Mouse (Mus musculus) liver, embryonic 14.5 days (tissue): ENCODE measurements around the gene Fzd7. TPM values are rescaled to one million over a fixed set of nuclear protein-coding genes. Genes with fewer than 3 reads are reported as not detected.

ENCODE experiments used
- ATAC-seq: fragments of 200-750 bp; cut with Nextera tagmentation; 2 replicates; pipeline ENCODE4 v1.8.0; 2017; ENCODE audit warnings: moderate number of reproducible peaks, mild to moderate bottlenecking, moderate library complexity; ENCODE audit not compliant: insufficient read depth
- DNase-seq, 3 experiments: peaks; one replicate each; pipeline ENCODE4 v3.0.0-alpha.2; 2012 to 2013; ENCODE audit warnings: low read depth in 3 of 3, low spot score in 3 of 3
- H3K27ac ChIP-seq: fragments of 300-500 bp; sonication (generic); 2 replicates; pipeline ENCODE4 v1.5.1; 2014; ENCODE audit warnings: moderate library complexity, mild to moderate bottlenecking, control low read depth, inconsistent platforms
- H3K27me3 ChIP-seq: fragments of 300-500 bp; sonication (generic); 2 replicates; pipeline ENCODE4 v1.6.1; 2014; ENCODE audit warnings: mild to moderate bottlenecking, low read length, moderate library complexity; ENCODE audit not compliant: control insufficient read depth, insufficient read depth
- H3K36me3 ChIP-seq: fragments of 300-500 bp; sonication (generic); replicated peaks from 2 replicates; pipeline ENCODE4 v1.6.1; 2014; ENCODE audit warnings: low read depth; ENCODE audit not compliant: control insufficient read depth, insufficient read depth
- H3K4me1 ChIP-seq, 2 experiments: fragments of 200-500 bp in 1 of 2; fragments of 300-500 bp in 1 of 2; sonication (generic) in 1 of 2; replicated peaks; 2 replicates each; pipeline ENCODE4 v1.6.1; 2012 to 2014; ENCODE audit warnings: antibody characterized with exemption in 1 of 2, inconsistent platforms in 1 of 2, low read length in 1 of 2; ENCODE audit not compliant: control insufficient read depth in 2 of 2, insufficient read depth in 2 of 2
- H3K4me2 ChIP-seq: fragments of 300-500 bp; sonication (generic); 2 replicates; pipeline ENCODE4 v1.6.1; 2014; ENCODE audit warnings: low read depth, mild to moderate bottlenecking, control low read depth, moderate library complexity
- H3K4me3 ChIP-seq, 2 experiments: fragments of 200-500 bp in 1 of 2; fragments of 300-500 bp in 1 of 2; sonication (generic) in 1 of 2; 2 replicates each; pipeline ENCODE4 v1.5.1; 2012 to 2014; ENCODE audit warnings: low read depth in 2 of 2, low read length in 2 of 2, mild to moderate bottlenecking in 2 of 2, control low read depth in 1 of 2, inconsistent platforms in 1 of 2, moderate library complexity in 1 of 2; ENCODE audit not compliant: insufficient read depth in 1 of 2
- H3K9ac ChIP-seq: fragments of 300-500 bp; sonication (generic); replicated peaks from 2 replicates; pipeline ENCODE4 v1.6.1; 2014; ENCODE audit warnings: mild to moderate bottlenecking, control low read depth, moderate library complexity
- H3K9me3 ChIP-seq: fragments of 300-500 bp; sonication (generic); 2 replicates; pipeline ENCODE4 v1.6.1; 2016; ENCODE audit warnings: low read length, mixed read lengths; ENCODE audit not compliant: control insufficient read depth
- CTCF ChIP-seq: IDR thresholded peaks from 2 replicates; pipeline ENCODE4 v1.5.1; 2016; ENCODE audit warnings: antibody characterized with exemption, low read depth, control low read depth
- EP300 ChIP-seq: IDR thresholded peaks from 2 replicates; pipeline ENCODE4 v1.6.1; 2016; ENCODE audit warnings: antibody characterized with exemption, low read depth
- WGBS: fragments of 180-500 bp; shearing (Covaris S2); extraction: QIAGEN DNeasy Blood & Tissue Kit; methylation state at CpG from one replicate; pipeline ENCODE4 v1.1.7; 2014; ENCODE audit not compliant: insufficient replicate concordance; 5-methylcytosine and 5-hydroxymethylcytosine counted together
- polyA plus RNA-seq, 2 experiments: library from polyadenylated mRNA; depleted of rRNA in 1 of 2; stranded (reverse) in 1 of 2; unstranded in 1 of 2; fragments of >200 nt; fragmentation: Nextera tagmentation in 1 of 2; extraction: Ambion mirVana in 1 of 2; gene quantifications; 2 replicates each; pipeline versions ENCODE4 v1.2.1 to v1.2.3; 2012 to 2014

The Fzd7 gene
- polyA plus RNA-seq, 2 experiments = 1.3 to 2.4 TPM

DNA sequence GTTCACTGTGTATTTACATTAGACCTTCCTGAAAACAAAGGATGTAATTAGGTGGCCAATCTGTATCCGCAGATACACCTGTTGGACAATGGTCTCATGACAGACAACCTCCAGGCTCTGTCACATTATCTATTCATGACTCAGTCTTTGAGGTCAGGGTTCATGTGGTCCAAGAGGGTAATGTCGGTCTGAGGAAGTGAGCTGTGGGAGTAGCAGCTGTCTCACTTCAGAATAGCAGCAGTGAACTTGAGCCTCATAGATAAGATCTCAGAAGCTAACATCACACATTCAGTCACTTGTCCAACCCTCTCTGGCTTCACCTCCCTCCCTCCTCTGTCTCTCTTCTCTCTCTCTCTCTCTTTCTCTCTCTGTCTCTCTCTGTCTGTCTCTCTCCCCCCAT lies 6.6 kb upstream of the Fzd7 start:
- H3K4me2 ChIP-seq = no peak overlapping the region
- H3K9ac ChIP-seq = no peak overlapping the region
- no peak overlapping the region for H3K4me3 ChIP-seq
- peaks cover 0 to 4% of the 10 kb centered on the region in 2 experiments; a peak in 2 of 4 replicates for H3K4me1 ChIP-seq
- no peak for ATAC-seq
- no peaks in the 10 kb centered on the region for H3K27me3 ChIP-seq
- no peak for DNase-seq
- 29% methylated on average over 2 of the region's 2 CpGs for WGBS
- H3K9me3 ChIP-seq = no peaks in the 10 kb centered on the region
- no peaks in the 10 kb centered on the region for H3K36me3 ChIP-seq
- no peak overlapping the region for H3K27ac ChIP-seq
- TF ChIP-seq EP300 = no peak
- TF ChIP-seq CTCF = no peak

DNA sequence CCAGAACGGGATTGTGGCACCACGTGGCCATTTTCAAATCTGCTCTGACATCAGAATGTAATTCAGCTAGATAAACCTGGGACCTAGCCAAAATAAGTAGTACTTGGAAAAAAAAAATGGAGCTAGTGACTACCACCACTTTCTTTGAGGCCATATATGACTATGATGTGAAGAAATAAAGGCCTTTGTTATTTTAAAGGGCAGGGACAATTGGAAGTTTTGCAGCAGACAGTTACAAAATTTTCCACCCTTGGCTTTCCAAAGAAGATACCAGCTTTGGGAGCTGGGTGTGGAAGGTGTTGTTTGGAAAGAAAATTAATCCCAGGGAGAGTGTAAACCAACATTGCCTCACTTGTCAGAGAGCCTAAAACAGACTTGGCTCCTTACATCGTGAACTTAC lies 3.3 kb upstream of the Fzd7 start:
- Histone ChIP-seq H3K9ac (no peak overlapping the region), H3K4me1 (peaks cover 0 to 5% of the 10 kb centered on the region in 2 experiments; a peak in 2 of 4 replicates), H3K27me3 (peaks cover 6% of the 10 kb centered on the region), H3K27ac (no peak overlapping the region), H3K36me3 (no peaks in the 10 kb centered on the region), H3K4me3 (no peak overlapping the region), H3K4me2 (no peak overlapping the region), H3K9me3 (no peaks in the 10 kb centered on the region)
- 66% methylated on average over 3 of the region's 3 CpGs for WGBS
- TF ChIP-seq CTCF = no peak
- DNase-seq (no peak), ATAC-seq (no peak)

DNA sequence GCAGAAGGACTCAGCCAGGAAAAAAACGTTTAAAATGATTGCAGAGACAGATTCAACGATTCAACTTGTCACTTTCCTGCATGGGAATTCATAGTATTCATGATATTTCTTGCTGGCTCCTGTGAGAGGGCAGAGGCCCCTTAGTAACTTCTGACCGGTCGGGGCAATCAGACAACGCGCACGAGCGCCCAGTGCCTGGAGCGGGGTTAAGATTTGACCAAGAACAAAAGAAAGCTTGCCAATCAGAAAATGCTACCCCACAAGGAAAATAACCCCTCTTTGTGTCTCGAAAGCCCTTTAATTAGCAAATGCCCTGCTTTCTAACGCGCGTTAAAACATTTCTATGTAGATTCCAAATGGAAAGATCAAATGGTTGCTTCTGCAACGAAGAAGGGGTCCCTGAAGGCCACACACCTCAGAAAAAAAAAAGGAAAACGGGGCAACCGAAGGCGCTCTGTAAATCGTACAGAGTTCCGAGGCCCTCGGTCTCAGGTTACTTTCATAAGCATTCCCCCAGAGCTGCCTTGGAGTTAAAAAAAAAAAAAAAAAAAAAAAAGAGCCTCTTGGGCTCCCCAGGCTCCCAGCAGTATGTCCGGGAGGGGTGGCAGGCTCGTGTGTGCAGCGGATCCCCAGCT lies 1.3 kb upstream of the Fzd7 start:
- peak overlapping the region; percentile 31; the same call in 1 of the 2 replicates for H3K9ac ChIP-seq
- 7% methylated on average over 23 of the region's 23 CpGs for WGBS
- peak overlapping the region; percentile 63 for H3K4me2 ChIP-seq
- ATAC-seq (no peak), DNase-seq (no peak)
- peaks cover 6% of the 10 kb centered on the region for H3K27me3 ChIP-seq
- peak overlapping the region; percentile 56 to 58 for H3K4me3 ChIP-seq
- H3K27ac ChIP-seq = no peak overlapping the region
- H3K4me1 ChIP-seq = peaks cover 0 to 2% of the 10 kb centered on the region in 2 experiments; a peak in 1 of 4 replicates
- TF ChIP-seq EP300 (no peak), CTCF (no peak)
- H3K9me3 ChIP-seq = no peaks in the 10 kb centered on the region
- no peaks in the 10 kb centered on the region for H3K36me3 ChIP-seq

DNA sequence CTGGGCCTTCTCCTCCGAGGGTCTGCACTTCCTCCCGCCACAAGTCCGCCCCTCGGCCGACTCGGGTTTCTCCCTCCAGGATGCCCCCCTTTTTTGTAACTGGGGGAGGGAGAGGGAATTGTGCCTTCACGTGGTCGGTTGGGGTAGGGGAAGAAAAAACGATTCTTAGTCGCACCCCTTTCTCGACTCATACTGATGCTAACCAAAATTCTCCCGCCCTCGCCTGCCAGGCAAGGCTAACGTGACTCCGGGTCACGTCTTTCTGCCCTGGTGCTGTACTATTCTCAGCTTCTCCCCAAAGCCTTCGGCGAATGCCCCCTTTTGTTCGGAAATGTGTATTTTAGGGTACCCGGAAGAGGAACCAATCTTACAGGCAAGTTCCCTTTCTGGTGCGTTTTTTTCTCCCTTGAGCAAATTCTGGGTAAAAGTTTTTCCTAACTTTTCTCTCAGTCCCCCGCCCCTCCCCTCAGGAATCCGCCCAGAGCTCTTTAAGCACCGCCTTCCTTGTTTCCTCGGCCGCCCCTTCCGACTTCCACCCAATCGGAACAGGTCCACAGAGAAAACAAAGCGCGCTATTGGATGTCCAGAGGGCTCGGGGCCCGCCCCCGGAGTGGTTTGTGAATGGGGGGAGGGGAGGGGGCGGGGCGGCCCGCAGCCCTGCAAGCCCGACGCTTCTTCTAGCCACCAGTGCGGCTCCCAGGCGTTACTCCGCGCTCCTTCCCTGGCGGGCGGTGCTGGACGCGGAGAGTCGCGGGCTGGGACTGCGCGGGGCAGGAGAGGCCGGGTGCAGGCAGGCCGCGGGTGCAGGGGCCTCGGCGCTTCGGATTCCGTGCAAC lies 550 bp upstream of the Fzd7 start:
- no peaks in the 10 kb centered on the region for H3K9me3 ChIP-seq
- H3K27me3 ChIP-seq = peaks cover 6% of the 10 kb centered on the region
- no peaks in the 10 kb centered on the region for H3K36me3 ChIP-seq
- no peak overlapping the region; the same call in 1 of the 2 replicates for H3K27ac ChIP-seq
- H3K4me3 ChIP-seq = peak overlapping the region; percentile 58 to 82
- H3K4me1 ChIP-seq = peaks cover 0 to 6% of the 10 kb centered on the region in 2 experiments; a peak in 2 of 4 replicates
- H3K9ac ChIP-seq = peak overlapping the region; percentile 47
- no peak for TF ChIP-seq EP300
- TF ChIP-seq CTCF = peak; percentile 22; the same call in 1 of the 2 replicates
- ATAC-seq = peak; percentile 92
- peak; percentile 85 to 89 (median 87) for DNase-seq
- under 1% methylated on average over 57 of the region's 57 CpGs for WGBS
- H3K4me2 ChIP-seq = peak overlapping the region; percentile 63
